In the genomic region with DNA sequence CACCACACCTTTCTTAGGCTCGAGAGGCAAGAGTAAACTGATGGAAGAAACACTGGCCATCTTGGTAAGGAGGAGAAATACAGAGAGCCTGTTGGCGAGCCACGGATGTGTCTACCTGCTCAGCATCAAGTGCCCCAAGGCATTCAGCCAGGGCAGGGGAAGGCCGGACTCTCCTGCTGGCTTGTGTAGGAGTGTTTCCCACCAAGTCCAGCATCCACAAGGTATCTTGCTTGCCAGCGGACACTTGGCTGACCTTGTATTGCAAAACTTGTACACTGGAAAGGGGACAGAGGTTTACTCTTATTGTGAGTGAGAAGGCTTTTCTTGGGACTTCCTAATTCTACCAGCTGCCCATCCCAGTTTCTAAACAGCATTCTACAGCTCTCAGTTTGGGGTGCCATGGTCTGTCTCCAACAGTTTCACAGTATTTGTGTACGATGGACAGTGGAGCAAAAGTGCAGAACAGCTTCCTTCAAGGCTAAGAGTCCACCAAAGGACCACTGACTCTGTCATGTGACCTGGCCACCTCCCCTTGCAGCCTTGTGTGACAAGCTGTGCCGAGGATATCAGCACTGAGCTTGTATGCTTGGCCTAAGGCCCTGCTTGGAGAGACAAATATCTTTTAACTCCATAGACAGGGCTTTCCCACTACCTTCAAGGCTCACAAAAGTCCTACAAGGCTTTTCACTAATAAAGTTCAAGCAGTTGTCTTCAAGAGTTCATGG, we compare ENCODE assay signal across 24 mouse cellular contexts.
"Had no signal": no experiment of that assay in that cellular context is flagged by ENCODE, and none has a peak within 500 bp of the region (broad histone marks: within the 10 kb centered on the region; RNA-seq: fewer than 3 reads in every experiment).

No protein-coding gene starts in this region.

- H3K4me3 ChIP-seq: heart, embryonic 12.5 days; hindbrain, embryonic 13.5 days; hindbrain, embryonic 15.5 days; kidney, embryonic 15.5 days; limb, embryonic 13.5 days; limb, embryonic 15.5 days; liver, embryonic 13.5 days; liver, embryonic 15.5 days had no signal

- H3K36me3 ChIP-seq: heart, embryonic 12.5 days; kidney, embryonic 15.5 days; limb, embryonic 13.5 days; limb, embryonic 15.5 days; liver, embryonic 13.5 days; liver, embryonic 15.5 days had no signal

- DNase-seq: gastrocnemius, postnatal 14 days; gastrocnemius, postnatal 36 days; heart, postnatal 14 days; heart, postnatal 36 days; kidney, adult 11 months; kidney, adult 2 months; kidney, adult 9 months; kidney, postnatal 14 days; kidney, postnatal 36 days; layer of hippocampus, adult 9-11 months; layer of hippocampus, postnatal 36 days; left cerebral cortex, postnatal 4 days; liver, embryonic 13.5 days had no signal

- H3K27me3 ChIP-seq: hindbrain, embryonic 15.5 days had no signal

- ATAC-seq: hindbrain, postnatal 0 days; intestine, embryonic 16.5 days had no signal

- H3K9ac ChIP-seq: heart, embryonic 12.5 days; hindbrain, embryonic 13.5 days; hindbrain, embryonic 15.5 days; kidney, embryonic 15.5 days; limb, embryonic 13.5 days; limb, embryonic 15.5 days; liver, embryonic 13.5 days; liver, embryonic 15.5 days had no signal

- H3K27ac ChIP-seq: hindbrain, embryonic 13.5 days; hindbrain, embryonic 15.5 days; hindbrain, postnatal 0 days; kidney, embryonic 15.5 days; kidney, postnatal 0 days; limb, embryonic 13.5 days; limb, embryonic 15.5 days; liver, embryonic 13.5 days; liver, embryonic 15.5 days had no signal

- H3K4me2 ChIP-seq: heart, embryonic 12.5 days; hindbrain, embryonic 13.5 days; hindbrain, embryonic 15.5 days; kidney, embryonic 15.5 days; limb, embryonic 13.5 days; limb, embryonic 15.5 days; liver, embryonic 11.5 days; liver, embryonic 13.5 days; liver, embryonic 15.5 days had no signal

- H3K9me3 ChIP-seq: heart, embryonic 12.5 days; hindbrain, embryonic 13.5 days; hindbrain, embryonic 15.5 days; kidney, embryonic 15.5 days; limb, embryonic 13.5 days; limb, embryonic 15.5 days; liver, embryonic 13.5 days; liver, embryonic 15.5 days had no signal
